Mouse (Mus musculus): Measurements from ENCODE around the gene Bri3.
"Not testable (repeated sequence)": the region's sequence is repeated elsewhere in the genome, so short reads cannot be mapped to it uniquely, and the experiment has no call there.

Bri3 gene

GRCm38 (mm10) chr5:144294908-144295307, 50.7 kb downstream of the Bri3 start:
- DNase-seq (ENCODE audit: low spot score in 2 of 2): no peak

- no peak for DNase-seq (ENCODE audit: low spot score in 2 of 2)
These were observed 51.1 kb downstream of the Bri3 start for GRCm38 (mm10) chr5:144295357-144295756.

GRCm38 (mm10) chr5:144296090-144296604, 51.9 kb downstream of the Bri3 start:
- no peak for DNase-seq (ENCODE audit: low spot score in 2 of 2)

GRCm38 (mm10) chr5:144303071-144303470, 58.8 kb downstream of the Bri3 start:
- no peak for DNase-seq (ENCODE audit: low spot score in 2 of 2)

GRCm38 (mm10) chr5:144308929-144309328, 64.7 kb downstream of the Bri3 start:
- no peak for DNase-seq (ENCODE audit: low spot score in 2 of 2)

GRCm38 (mm10) chr5:144312183-144312582, 67.9 kb downstream of the Bri3 start:
- DNase-seq (ENCODE audit: low spot score in 2 of 2): no peak

GRCm38 (mm10) chr5:144313335-144313734, 69.1 kb downstream of the Bri3 start:
- no peak for DNase-seq (ENCODE audit: low spot score in 2 of 2)

GRCm38 (mm10) chr5:144314731-144315494, 70.7 kb downstream of the Bri3 start:
- DNase-seq (ENCODE audit: low spot score in 2 of 2): no peak

- no peak for DNase-seq (ENCODE audit: low spot score in 2 of 2)
These were observed 72.2 kb downstream of the Bri3 start for GRCm38 (mm10) chr5:144316442-144316841.

GRCm38 (mm10) chr5:144317426-144317825, 73.2 kb downstream of the Bri3 start:
- DNase-seq (ENCODE audit: low spot score in 2 of 2): no peak

- no peak for DNase-seq (ENCODE audit: low spot score in 2 of 2)
These were observed 74.0 kb downstream of the Bri3 start for GRCm38 (mm10) chr5:144318286-144318685.

- no peak for DNase-seq (ENCODE audit: low spot score in 2 of 2)
These were observed 77.4 kb downstream of the Bri3 start for GRCm38 (mm10) chr5:144321681-144322080.

GRCm38 (mm10) chr5:144322717-144323116, 78.5 kb downstream of the Bri3 start:
- DNase-seq (ENCODE audit: low spot score in 2 of 2): no peak

- DNase-seq (ENCODE audit: low spot score in 2 of 2): no peak
These were observed 89.8 kb downstream of the Bri3 start for GRCm38 (mm10) chr5:144334010-144334409.

GRCm38 (mm10) chr5:144335357-144335756, 91.1 kb downstream of the Bri3 start:
- not testable (repeated sequence) for DNase-seq (ENCODE audit: low spot score in 2 of 2)

- no peak for DNase-seq (ENCODE audit: low spot score in 2 of 2)
These were observed 94.5 kb downstream of the Bri3 start for GRCm38 (mm10) chr5:144338787-144339186.

- DNase-seq (ENCODE audit: low spot score in 2 of 2): no peak
These were observed 96.8 kb downstream of the Bri3 start for GRCm38 (mm10) chr5:144341085-144341484.

- DNase-seq (ENCODE audit: low spot score in 2 of 2): no peak
These were observed 100.4 kb downstream of the Bri3 start for GRCm38 (mm10) chr5:144344592-144344991.

- DNase-seq (ENCODE audit: low spot score in 2 of 2): no peak
These were observed 106.9 kb downstream of the Bri3 start for GRCm38 (mm10) chr5:144351185-144351584.

GRCm38 (mm10) chr5:144352250-144353047, 108.2 kb downstream of the Bri3 start:
- no peak for DNase-seq (ENCODE audit: low spot score in 2 of 2)

GRCm38 (mm10) chr5:144356776-144357455, 112.7 kb downstream of the Bri3 start:
- DNase-seq (ENCODE audit: low spot score in 2 of 2): no peak

GRCm38 (mm10) chr5:144357551-144357880, 113.3 kb downstream of the Bri3 start:
- no peak for DNase-seq (ENCODE audit: low spot score in 2 of 2)
